Mouse (Mus musculus) cerebellum, adult 9-10 months (tissue): ENCODE measurements around the gene Pramel4.
"Not testable (repeated sequence)": the region's sequence is repeated elsewhere in the genome, so short reads cannot be mapped to it uniquely, and the experiment has no call there.

Experiments
- DNase-seq: peaks from one replicate; pipeline ENCODE4 v3.0.0; 2022

Gene Pramel4

DNA sequence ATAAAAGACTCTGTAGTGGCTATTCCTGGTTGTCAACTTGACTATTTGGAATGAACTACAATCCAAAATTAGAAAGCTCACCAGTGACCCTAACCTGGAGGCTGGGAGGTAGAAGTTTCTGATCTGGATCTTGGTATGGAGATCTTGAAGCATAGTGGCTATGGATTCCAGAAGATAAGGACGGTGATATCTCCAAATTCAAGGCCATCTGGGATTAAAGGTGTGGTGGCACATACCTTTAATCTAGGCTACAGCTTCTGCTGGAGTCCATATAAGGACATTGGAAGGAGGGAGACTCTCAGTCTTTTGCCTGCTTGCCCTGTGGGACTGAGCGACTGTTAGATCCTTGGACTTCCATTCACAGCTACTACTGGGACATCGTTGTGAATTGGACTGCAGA lies at the start of gene Pramel4:
Gene Pramel4 (plus strand): TSS at position 301 of the 400 bp plus-strand sequence.
- not testable (repeated sequence) for DNase-seq

GRCm38 (mm10) chr4:144106174-144106573 lies 47.2 kb downstream of the Pramel4 start, which contains the start of gene Gm13102:
Gene Gm13102, plus strand, starts transcription at chr4:144106474.
- DNase-seq = not testable (repeated sequence)
